In genomic region chr9:43358591-43359323, GRCm38 (mm10) we compare ENCODE assay signal across 15 mouse cellular contexts. TPM values are rescaled to one million over a fixed set of nuclear protein-coding genes. Genes with fewer than 3 reads are reported as not detected.
DNase-seq lines count a peak whose midpoint lies in the region; ATAC-seq and TF ChIP-seq lines count a peak whose summit lies in the region.
"Had no signal": no experiment of that assay in that cellular context is flagged by ENCODE, and none has a peak within 500 bp of the region (broad histone marks: within the 10 kb centered on the region; RNA-seq: fewer than 3 reads in every experiment).

No protein-coding gene starts in this region.

- H3K4me3 ChIP-seq in hindbrain, embryonic 10.5 days: peak overlapping the region; percentile 18; the same call in 1 of the 2 replicates
- H3K4me3 ChIP-seq in hindbrain, postnatal 0 days (ENCODE audit: low read length): no peak overlapping the region
- H3K4me3 ChIP-seq in kidney, postnatal 0 days (replicated peaks; ENCODE audit: low read depth, low read length): no peak overlapping the region
- H3K4me3 ChIP-seq: limb, embryonic 13.5 days had no signal

- WGBS in hindbrain, embryonic 10.5 days: 27% methylated on average over 15 of the region's 15 CpGs
- WGBS in hindbrain, postnatal 0 days: 19% methylated on average over 15 of the region's 15 CpGs
- WGBS in kidney, postnatal 0 days: 40% methylated on average over 15 of the region's 15 CpGs

- no peak for TF ChIP-seq CTCF in hindbrain, postnatal 0 days (IDR thresholded peaks at IDR 0.05; ENCODE audit: low read depth)
- no peak for TF ChIP-seq CTCF in kidney, postnatal 0 days (IDR thresholded peaks at IDR 0.05; ENCODE audit: low read depth)

- H3K27me3 ChIP-seq in hindbrain, embryonic 10.5 days (ENCODE audit: insufficient read depth, poor library complexity, severe bottlenecking): peaks cover 35% of the 10 kb centered on the region
- no peaks in the 10 kb centered on the region; the same call in 1 of the 2 replicates for H3K27me3 ChIP-seq in hindbrain, postnatal 0 days (ENCODE audit: insufficient read depth, low read length)
- no peaks in the 10 kb centered on the region for H3K27me3 ChIP-seq in kidney, postnatal 0 days (ENCODE audit: insufficient read depth, low read length)

- no peaks in the 10 kb centered on the region for H3K36me3 ChIP-seq in hindbrain, embryonic 10.5 days
- H3K36me3 ChIP-seq in hindbrain, postnatal 0 days (ENCODE audit: insufficient read depth, low read length): no peaks in the 10 kb centered on the region
- H3K36me3 ChIP-seq in kidney, postnatal 0 days (ENCODE audit: insufficient read depth, low read length): no peaks in the 10 kb centered on the region
- H3K36me3 ChIP-seq: G1E; limb, embryonic 13.5 days had no signal

- no peak overlapping the region for H3K4me2 ChIP-seq in hindbrain, postnatal 0 days (ENCODE audit: low read depth, low read length)
- no peak overlapping the region for H3K4me2 ChIP-seq in kidney, postnatal 0 days (ENCODE audit: low read length)
- H3K4me2 ChIP-seq: limb, embryonic 13.5 days had no signal

- H3K4me1 ChIP-seq in hindbrain, embryonic 10.5 days (replicated peaks): peaks cover 36% of the 10 kb centered on the region
- no peaks in the 10 kb centered on the region for H3K4me1 ChIP-seq in hindbrain, postnatal 0 days (ENCODE audit: insufficient read depth, low read length)
- 0 out of 2 replicates have a peak, but pooled peaks cover 4% of the 10 kb centered on the region for H3K4me1 ChIP-seq in kidney, postnatal 0 days (replicated peaks; ENCODE audit: insufficient read depth, low read length)
- H3K4me1 ChIP-seq: limb, embryonic 13.5 days had no signal

- no peak for ATAC-seq in hindbrain, postnatal 0 days
- ATAC-seq in kidney, postnatal 0 days (replicated peaks; ENCODE audit: low FRiP score, low read depth): peak; percentile 81
- ATAC-seq: intestine, postnatal 0 days had no signal

- DNase-seq in hindbrain, embryonic 10.5 days (ENCODE audit: low spot score): peak; percentile 61
- DNase-seq in hindbrain, postnatal 0 days (ENCODE audit: low spot score): no peak
- DNase-seq in Muller cell, postnatal 12 days (ENCODE audit: inconsistent ontology term): peak; percentile 54
- DNase-seq in embryo, embryonic 9.5 days (ENCODE audit: extremely low spot score): peak; percentile 50
- DNase-seq in kidney, postnatal 0 days (ENCODE audit: low spot score): peak; percentile 49
- no peak for DNase-seq in left cerebral cortex, adult 8-10 months (ENCODE audit: low spot score in 2 of 2)
- DNase-seq in adrenal gland, postnatal 36 days: no peak
- DNase-seq: cerebellum, adult 8-10 months; heart, adult 11 months; heart, postnatal 10 days; lung, adult 18-20 months had no signal

- H3K9me3 ChIP-seq in hindbrain, embryonic 10.5 days: no peaks in the 10 kb centered on the region
- no peaks in the 10 kb centered on the region for H3K9me3 ChIP-seq in hindbrain, postnatal 0 days (ENCODE audit: low read length)
- no peaks in the 10 kb centered on the region for H3K9me3 ChIP-seq in kidney, postnatal 0 days (replicated peaks; ENCODE audit: low read length)
- H3K9me3 ChIP-seq: limb, embryonic 13.5 days had no signal

- H3K9ac ChIP-seq in hindbrain, postnatal 0 days (replicated peaks; ENCODE audit: low read length): no peak overlapping the region
- no peak overlapping the region for H3K9ac ChIP-seq in kidney, postnatal 0 days (ENCODE audit: low read depth, low read length)
- H3K9ac ChIP-seq: limb, embryonic 13.5 days had no signal

- H3K27ac ChIP-seq in hindbrain, embryonic 10.5 days: peak overlapping the region; percentile 74
- H3K27ac ChIP-seq in hindbrain, postnatal 0 days: no peak overlapping the region
- 0 out of 2 replicates have a peak overlapping the region, but pooled peaks have one; percentile 5 for H3K27ac ChIP-seq in kidney, postnatal 0 days
- H3K27ac ChIP-seq: limb, embryonic 13.5 days had no signal

RNA-seq across cellular contexts. Expression of gene Trim29, which starts 48.1 kb away (rescaled TPM):
- polyA plus RNA-seq in hindbrain, embryonic 10.5 days (2016; fragmentation: Nextera tagmentation; extraction: Ambion mirVana): 1.9 and 2.1 TPM in 2 replicates
- total RNA-seq in hindbrain, postnatal 0 days (2014; rRNA removed): 0.05 and 0.14 TPM in 2 replicates
- polyA plus RNA-seq in hindbrain, postnatal 0 days (2015; fragmentation: Nextera tagmentation; extraction: Ambion mirVana): 0.35 and 0.45 TPM in 2 replicates
- 2.5 and 2.6 TPM in 2 replicates for polyA plus RNA-seq in kidney, postnatal 0 days (2015; fragmentation: Nextera tagmentation; extraction: Ambion mirVana)
- under 1 TPM in 2 of 4 experiments, not detected in 2; 0.27 to 0.42 TPM for total RNA-seq in left cerebral cortex, adult 8-10 months (2022)
- under 1 TPM; 0.10 to 0.30 TPM for total RNA-seq in adrenal gland, postnatal 36 days (2021)
- total RNA-seq: G1E; megakaryocyte, adult 5-6 weeks had no signal
- polyA plus RNA-seq: G1E had no signal

Comparison
In these comparisons a context has a peak if more than half of its experiments do, and no peak if none do; other contexts are left out.
1. DNase-seq: peak in hindbrain, embryonic 10.5 days (single experiment), Muller cell, postnatal 12 days (single experiment), embryo, embryonic 9.5 days (single experiment) and kidney, postnatal 0 days (single experiment); none in hindbrain, postnatal 0 days (single experiment), left cerebral cortex, adult 8-10 months (0 of 2) and adrenal gland, postnatal 36 days (0 of 2).